Mouse (Mus musculus) mesoderm, embryonic 11.5 days (tissue): ENCODE results near the gene Vegfb.
A peak's percentile ranks its signal among the peaks of the same experiment; 100 is the strongest.

Experiments
- DNase-seq: peaks from one replicate; pipeline ENCODE4 v3.0.0-alpha.2; 2012; ENCODE audit warnings: low read depth, low spot score

The Vegfb gene

GRCm38 (mm10) chr19:6972247-6972917 is 15.1 kb downstream of the Vegfb start:
- DNase-seq = no peak

- no peak for DNase-seq
Measured at GRCm38 (mm10) chr19:6971644-6972043, 15.8 kb downstream of the Vegfb start.

GRCm38 (mm10) chr19:6970460-6971085 is 16.9 kb downstream of the Vegfb start:
- no peak for DNase-seq

- DNase-seq = peak; percentile 68
Measured at GRCm38 (mm10) chr19:6969665-6970381, 17.6 kb downstream of the Vegfb start.

GRCm38 (mm10) chr19:6969291-6969664 is 18.2 kb downstream of the Vegfb start:
- no peak for DNase-seq

- DNase-seq = no peak
Measured at GRCm38 (mm10) chr19:6968491-6969271, 18.8 kb downstream of the Vegfb start.

- DNase-seq = no peak
Measured at GRCm38 (mm10) chr19:6956461-6956860, 31.0 kb downstream of the Vegfb start.

- no peak for DNase-seq
Measured at GRCm38 (mm10) chr19:6955424-6955823, 32.0 kb downstream of the Vegfb start.

- no peak for DNase-seq
Measured at GRCm38 (mm10) chr19:6954046-6954445, 33.4 kb downstream of the Vegfb start.

GRCm38 (mm10) chr19:6952712-6953037 is 34.8 kb downstream of the Vegfb start:
- no peak for DNase-seq

- peak; percentile 33 for DNase-seq
Measured at GRCm38 (mm10) chr19:6951994-6952711, 35.3 kb downstream of the Vegfb start.

- DNase-seq = peak; percentile 92
Measured at GRCm38 (mm10) chr19:6951381-6951968, 36.0 kb downstream of the Vegfb start.

- peak; percentile 73 for DNase-seq
Measured at GRCm38 (mm10) chr19:6950613-6951153, 36.8 kb downstream of the Vegfb start.

GRCm38 (mm10) chr19:6949951-6950350 is 37.5 kb downstream of the Vegfb start:
- DNase-seq = no peak

GRCm38 (mm10) chr19:6949532-6949931 is 37.9 kb downstream of the Vegfb start:
- DNase-seq = no peak

- DNase-seq = no peak
Measured at GRCm38 (mm10) chr19:6948186-6948585, 39.3 kb downstream of the Vegfb start.

GRCm38 (mm10) chr19:6947742-6948141 is 39.7 kb downstream of the Vegfb start:
- DNase-seq = no peak

- no peak for DNase-seq
Measured at GRCm38 (mm10) chr19:6943709-6944108, 43.7 kb downstream of the Vegfb start.

GRCm38 (mm10) chr19:6942764-6943163 is 44.7 kb downstream of the Vegfb start:
- no peak for DNase-seq

- peak; percentile 88 for DNase-seq
Measured at GRCm38 (mm10) chr19:6942249-6942691, 45.2 kb downstream of the Vegfb start, which contains the start of gene Gpr137. Gene Gpr137 (minus strand): TSS chr19:6942480.
